Mouse (Mus musculus) layer of hippocampus, adult 11-12 months (tissue): ENCODE data around the gene Reps1.

Experiments
- DNase-seq: peaks from one replicate; pipeline ENCODE4 v3.0.0; 2022; ENCODE audit warnings: low spot score

Reps1 gene

GRCm38 (mm10) chr10:18055696-18056390 lies at the start of gene Reps1:
Reps1 (plus strand) TSS chr10:18055861.
- DNase-seq: no peak

- no peak for DNase-seq
Observed at GRCm38 (mm10) chr10:18006756-18007155, 48.9 kb upstream of the Reps1 start.

DNA sequence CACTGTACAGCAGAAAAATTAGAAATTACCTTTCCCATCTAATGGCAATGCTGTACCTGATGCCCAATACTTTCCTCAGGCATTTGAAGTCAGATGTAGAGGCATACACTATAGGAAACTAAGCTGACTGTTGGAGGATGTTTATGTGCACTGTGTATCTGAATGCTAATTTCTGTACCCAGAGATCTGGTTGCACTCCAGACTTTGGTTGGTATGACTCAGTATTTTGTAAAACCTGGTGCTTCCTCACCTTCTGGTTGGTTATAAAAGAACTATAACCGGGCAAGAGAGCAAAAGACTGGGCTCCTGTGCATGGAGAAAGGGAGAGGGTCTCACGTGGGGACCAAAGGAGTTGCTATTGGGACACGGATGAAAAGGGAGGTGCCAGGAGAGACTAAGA lies 48.4 kb upstream of the Reps1 start:
- DNase-seq: no peak

DNA sequence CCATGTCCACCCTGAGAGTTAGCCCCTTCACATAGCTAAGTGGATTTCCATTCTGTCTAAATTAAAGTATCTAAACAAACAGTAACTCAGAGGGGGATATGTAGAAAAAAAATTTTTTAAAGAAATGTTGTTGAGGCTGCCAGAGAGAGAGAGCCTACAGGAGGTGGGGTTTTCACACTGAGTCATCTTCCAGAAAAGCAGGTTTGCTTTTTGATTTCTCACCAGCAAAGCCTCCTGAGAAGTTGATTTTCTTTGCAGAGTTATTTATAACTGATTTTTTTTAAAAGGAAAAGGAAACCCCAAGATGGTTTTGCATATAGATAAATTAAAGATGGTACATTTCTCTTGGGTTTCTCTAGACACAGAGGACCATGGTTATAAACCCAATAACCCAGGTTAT lies 47.5 kb upstream of the Reps1 start:
- no peak for DNase-seq

GRCm38 (mm10) chr10:18009744-18010143 lies 45.9 kb upstream of the Reps1 start:
- no peak for DNase-seq

- no peak for DNase-seq
Observed at GRCm38 (mm10) chr10:18011761-18012160, 43.9 kb upstream of the Reps1 start.

DNA sequence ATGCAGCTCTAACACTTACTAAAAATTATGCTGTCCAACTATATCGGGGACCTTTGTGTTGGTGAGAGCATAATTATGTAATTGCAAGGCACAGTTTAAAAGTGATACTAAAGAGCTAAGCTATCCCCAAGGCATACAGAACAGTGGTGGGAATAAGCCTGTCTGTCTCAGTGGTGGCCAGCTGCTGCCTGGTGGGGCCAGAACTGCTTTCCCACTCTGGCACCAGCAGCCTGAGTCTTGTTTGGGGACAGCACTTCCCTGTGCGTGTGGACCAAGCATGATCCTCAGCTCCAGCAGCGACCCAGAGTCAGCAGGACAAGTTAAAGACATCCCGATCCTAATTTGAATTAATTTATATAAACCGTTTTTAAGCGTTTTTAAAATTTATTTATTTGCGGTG lies 35.2 kb upstream of the Reps1 start:
- no peak for DNase-seq

DNA sequence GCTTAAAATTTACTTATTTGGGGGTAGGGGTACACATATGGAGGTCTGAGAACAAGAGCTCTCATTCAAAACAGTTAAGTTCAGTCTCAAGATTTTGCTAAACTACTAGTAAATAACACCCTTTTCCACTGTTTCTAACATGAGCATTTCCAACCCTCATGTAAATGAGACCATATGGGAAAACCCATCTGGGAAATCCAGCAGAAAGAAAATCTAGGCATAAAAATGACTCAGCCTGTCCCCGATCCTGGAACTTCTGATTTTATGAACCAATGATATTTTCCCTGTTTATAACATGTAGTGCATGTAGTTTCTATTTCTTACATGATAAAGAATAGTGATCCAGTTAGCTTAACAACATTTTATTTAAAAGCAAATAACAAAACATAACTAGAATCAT lies 34.8 kb upstream of the Reps1 start:
- DNase-seq: no peak

- no peak for DNase-seq
Observed at GRCm38 (mm10) chr10:18021576-18022311, 33.9 kb upstream of the Reps1 start.

GRCm38 (mm10) chr10:18022312-18022711 lies 33.3 kb upstream of the Reps1 start:
- peak; percentile 41 for DNase-seq

DNA sequence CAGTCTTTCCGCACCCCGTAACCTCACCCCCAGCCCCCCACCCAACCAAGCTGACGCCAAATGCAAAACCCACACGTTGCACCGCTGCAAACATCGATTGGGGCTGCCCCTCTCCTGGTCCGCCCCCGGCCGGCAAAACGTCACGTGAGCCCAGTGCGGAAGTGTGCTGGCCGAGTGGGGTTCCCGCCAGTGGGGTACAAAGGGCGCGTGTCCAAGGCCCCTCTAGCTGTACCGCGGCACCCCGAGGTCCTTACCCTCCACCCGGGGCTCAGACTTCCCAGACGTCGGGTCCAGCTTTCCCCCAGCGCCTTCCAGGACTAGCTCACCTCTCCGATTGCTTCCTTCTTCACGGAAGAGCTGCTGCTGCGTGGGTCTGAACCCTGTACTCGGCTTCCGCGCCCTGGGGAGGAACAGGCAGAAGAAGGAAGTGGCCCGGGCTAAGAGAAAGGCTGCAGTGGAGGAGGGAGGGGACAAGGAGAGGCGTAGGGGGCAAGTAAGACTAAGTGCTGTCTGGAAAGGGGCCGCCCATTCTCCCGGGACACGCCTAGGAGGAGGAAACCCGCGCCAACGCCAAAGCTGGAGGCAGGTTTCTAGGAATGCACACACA lies 32.8 kb upstream of the Reps1 start, which contains the start of gene Abracl:
Gene Abracl (minus strand): TSS at position 548 of the 607 bp plus-strand sequence.
- DNase-seq: peak; percentile 60

DNA sequence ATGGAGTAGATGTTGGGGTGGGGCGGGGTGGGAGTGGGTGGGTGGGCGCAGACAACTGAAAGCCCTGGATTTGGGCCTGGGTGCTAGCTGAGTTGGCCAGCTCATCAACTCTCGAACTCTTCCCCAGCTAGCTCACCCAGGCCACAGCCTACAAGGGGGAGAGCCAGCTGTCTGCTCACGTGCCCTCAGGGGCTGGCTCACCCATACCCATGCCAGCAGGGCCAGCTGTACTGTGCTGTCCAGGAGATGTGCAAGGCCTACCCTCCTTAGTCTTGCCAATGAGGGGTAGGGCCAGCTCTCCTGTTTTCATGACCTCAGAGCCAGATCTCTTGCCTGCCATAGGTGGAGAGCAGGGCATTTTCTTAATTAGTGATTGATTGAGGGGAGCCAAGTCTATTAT lies 21.3 kb upstream of the Reps1 start:
- no peak for DNase-seq

- no peak for DNase-seq
Observed at GRCm38 (mm10) chr10:18036849-18037248, 18.8 kb upstream of the Reps1 start.

DNA sequence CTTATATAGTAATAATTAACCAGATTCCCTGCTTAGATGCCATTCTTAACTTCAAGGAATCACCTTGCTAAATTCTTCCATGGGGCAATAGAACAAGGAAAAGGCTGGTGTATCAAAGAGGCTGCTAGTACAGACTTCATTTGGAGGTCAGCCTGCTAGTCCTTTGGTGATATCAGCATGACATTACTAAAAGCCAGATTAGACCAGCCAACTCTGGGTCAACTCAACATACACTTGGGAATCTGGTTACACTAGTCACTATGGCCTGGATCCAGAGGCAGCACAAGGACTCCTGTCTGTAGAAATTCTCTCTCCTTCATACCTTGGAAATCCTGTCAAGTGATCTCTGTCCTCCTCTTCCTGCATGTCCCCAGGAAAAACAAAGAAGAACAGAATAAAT lies 9.3 kb upstream of the Reps1 start:
- no peak for DNase-seq

- no peak for DNase-seq
Observed at GRCm38 (mm10) chr10:18047380-18048146, 8.1 kb upstream of the Reps1 start.

DNA sequence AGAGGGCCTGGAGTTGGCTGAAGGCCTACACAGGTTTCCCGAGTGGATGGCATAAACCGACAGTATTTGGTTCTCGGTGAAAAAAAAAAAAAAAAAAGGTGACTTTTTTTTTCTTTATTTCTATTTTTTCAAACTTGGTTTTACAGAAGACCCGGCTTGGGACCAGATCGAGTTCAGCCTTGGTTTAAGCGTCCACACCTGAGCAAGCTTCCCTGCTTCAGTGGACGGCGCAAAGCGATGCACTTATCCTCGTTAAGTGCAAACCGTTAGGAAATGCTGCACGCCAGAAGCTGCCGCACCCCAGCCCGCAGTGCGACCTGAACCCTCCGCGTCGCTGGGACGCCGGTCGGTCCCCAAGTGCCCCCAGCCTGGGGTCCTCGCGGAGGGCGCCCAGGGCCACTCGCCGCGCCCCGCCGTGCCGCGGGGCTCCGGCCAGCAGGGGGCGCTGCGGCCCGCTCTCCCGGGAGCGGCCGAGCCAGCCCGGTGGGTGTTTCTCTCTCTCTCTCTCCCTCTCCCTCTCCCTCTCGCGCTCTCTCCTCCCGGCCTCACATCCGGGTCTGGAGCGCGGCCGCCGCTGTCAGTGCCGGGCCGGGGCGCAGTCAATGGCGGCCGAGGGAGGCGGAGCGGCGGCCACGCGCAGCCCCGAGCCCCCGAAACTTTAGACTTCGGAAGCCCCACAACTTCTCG lies 509 bp upstream of the Reps1 start:
- DNase-seq: peak; percentile 83

DNA sequence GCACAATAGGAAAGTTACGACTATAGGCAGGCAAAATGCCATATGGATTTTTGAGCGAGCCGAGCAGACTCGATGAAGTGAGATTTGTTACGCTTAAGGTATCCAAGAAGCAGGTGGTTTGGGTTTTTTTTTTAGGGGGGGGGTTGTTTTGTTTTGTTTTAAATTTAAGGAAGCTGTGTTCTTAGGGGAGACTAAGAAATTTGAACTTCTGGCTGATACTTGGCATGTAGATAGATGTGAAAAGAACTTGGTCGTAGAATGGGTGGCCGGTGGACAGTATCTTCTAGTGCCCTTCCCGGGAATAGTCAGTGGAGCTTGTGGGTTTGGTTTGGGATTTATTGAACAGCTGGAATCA lies 707 bp downstream of the Reps1 start:
- DNase-seq: no peak

GRCm38 (mm10) chr10:18058681-18059338 lies 3.1 kb downstream of the Reps1 start:
- DNase-seq: no peak

- no peak for DNase-seq
Observed at GRCm38 (mm10) chr10:18059807-18060206, 4.1 kb downstream of the Reps1 start.

GRCm38 (mm10) chr10:18060778-18061177 lies 5.1 kb downstream of the Reps1 start:
- no peak for DNase-seq

DNA sequence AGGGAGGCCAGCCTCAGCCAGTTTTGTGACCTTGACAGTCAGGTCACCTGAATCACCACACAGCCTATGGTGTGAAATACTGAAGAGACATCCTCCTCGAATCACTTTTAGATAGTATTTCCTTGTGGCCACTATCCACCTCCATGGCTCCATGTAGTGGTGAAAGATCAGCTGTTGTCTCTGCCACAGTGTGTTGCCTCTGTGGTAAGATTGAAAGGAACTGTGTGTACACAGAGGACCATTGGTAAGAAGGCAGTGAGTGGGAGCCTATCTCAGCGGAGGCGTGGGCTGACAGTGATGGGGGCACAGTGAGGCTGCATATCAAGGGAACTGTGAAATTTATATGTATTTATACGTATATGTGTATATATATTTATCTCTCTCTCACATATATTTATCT lies 5.9 kb downstream of the Reps1 start:
- no peak for DNase-seq
